Mouse (Mus musculus): ENCODE measurements at regions not wholly inside any gene's neighbourhood (a gene's known extent, or its start where the extent isn't known, plus 50 kb on each side); places are given as distances from the start of the nearest gene placed in this dataset.
A peak's percentile ranks its signal among the peaks of the same experiment; 100 is the strongest.

- no peak for DNase-seq (ENCODE audit: low spot score)
Observed at GRCm38 (mm10) chr5:75828332-75828731, 149.9 kb downstream of the Kdr start.

GRCm38 (mm10) chr5:75826283-75827098 lies 151.8 kb downstream of the Kdr start:
- DNase-seq (ENCODE audit: low spot score), result no peak

GRCm38 (mm10) chr5:75825576-75825975 lies 152.7 kb downstream of the Kdr start:
- DNase-seq (ENCODE audit: low spot score), result no peak

- no peak for DNase-seq (ENCODE audit: low spot score)
Observed at GRCm38 (mm10) chr5:75824660-75825059, 153.6 kb downstream of the Kdr start.

GRCm38 (mm10) chr5:75823646-75824045 lies 154.6 kb downstream of the Kdr start:
- DNase-seq (ENCODE audit: low spot score), result no peak

- DNase-seq (ENCODE audit: low spot score), result no peak
Observed at GRCm38 (mm10) chr5:75817396-75817795, 160.9 kb downstream of the Kdr start.

GRCm38 (mm10) chr5:75814393-75814984 lies 163.8 kb downstream of the Kdr start:
- DNase-seq (ENCODE audit: low spot score), result no peak

GRCm38 (mm10) chr5:75812686-75813085 lies 165.6 kb downstream of the Kdr start:
- no peak for DNase-seq (ENCODE audit: low spot score)

- DNase-seq (ENCODE audit: low spot score), result peak; percentile 38
Observed at GRCm38 (mm10) chr5:75808551-75809332, 169.5 kb downstream of the Kdr start.

GRCm38 (mm10) chr5:75805011-75805410 lies 173.2 kb downstream of the Kdr start:
- DNase-seq (ENCODE audit: low spot score), result peak; percentile 6

- DNase-seq (ENCODE audit: low spot score), result no peak
Observed at GRCm38 (mm10) chr5:75804340-75804739, 173.9 kb downstream of the Kdr start.

GRCm38 (mm10) chr5:75803012-75803411 lies 175.2 kb downstream of the Kdr start:
- DNase-seq (ENCODE audit: low spot score), result no peak

- DNase-seq (ENCODE audit: low spot score), result no peak
Observed at GRCm38 (mm10) chr5:75800040-75800989, 177.9 kb downstream of the Kdr start.

GRCm38 (mm10) chr5:75799627-75800026 lies 178.6 kb downstream of the Kdr start:
- DNase-seq (ENCODE audit: low spot score), result no peak

GRCm38 (mm10) chr5:75793184-75793583 lies 185.1 kb downstream of the Kdr start:
- DNase-seq (ENCODE audit: low spot score), result no peak

- DNase-seq (ENCODE audit: low spot score), result peak; percentile 80
Observed at GRCm38 (mm10) chr5:75791738-75792137, 186.5 kb downstream of the Kdr start.

GRCm38 (mm10) chr5:75788087-75788486 lies 190.2 kb downstream of the Kdr start:
- DNase-seq (ENCODE audit: low spot score), result no peak

- DNase-seq (ENCODE audit: low spot score), result no peak
Observed at GRCm38 (mm10) chr5:75786196-75786595, 192.1 kb downstream of the Kdr start.

GRCm38 (mm10) chr5:75784998-75785593 lies 193.2 kb downstream of the Kdr start:
- no peak for DNase-seq (ENCODE audit: low spot score)

GRCm38 (mm10) chr5:75770592-75770991 lies 195.9 kb downstream of the Kit start:
- no peak for DNase-seq (ENCODE audit: low spot score)

- DNase-seq (ENCODE audit: low spot score), result no peak
Observed at GRCm38 (mm10) chr5:75767213-75767612, 192.5 kb downstream of the Kit start.

All from T-cell, adult 2 months (primary cell).